Mouse (Mus musculus): ENCODE data around the gene Gm10638.

DNA sequence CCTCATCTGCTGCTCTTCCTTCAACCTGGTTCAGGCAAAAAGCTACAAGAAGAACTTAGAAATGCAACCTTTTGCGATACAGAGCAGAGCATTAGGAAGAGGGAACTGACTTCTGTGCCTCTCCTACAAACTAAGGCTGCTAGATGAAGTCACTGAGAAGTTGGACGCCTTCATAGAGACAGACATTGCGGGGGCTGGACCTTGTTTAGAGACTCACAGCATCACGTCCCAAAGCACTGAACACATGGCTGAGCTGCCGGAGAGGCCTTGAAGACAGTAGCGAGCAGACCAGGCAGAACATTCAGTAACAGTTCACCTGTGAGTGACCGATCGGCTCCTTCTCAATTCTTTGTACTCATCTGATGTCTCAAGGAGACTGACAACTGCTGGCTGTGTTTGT, 35.6 kb downstream of the Gm10638 start:
- no peak for TF ChIP-seq CTCF (IDR thresholded peaks at IDR 0.05; ENCODE audit: low read depth, low read length)
- no peak for TF ChIP-seq POLR2A (IDR thresholded peaks at IDR 0.05; ENCODE audit: insufficient read depth, low read length)
- TF ChIP-seq EP300 (IDR thresholded peaks at IDR 0.05; ENCODE audit: insufficient read depth, low read depth, low read length): no peak

Measured in ES-Bruce4 (cell line).